Mouse (Mus musculus): ENCODE measurements around the gene Tex2.

GRCm38 (mm10) chr11:106546081-106546480 lies 67.1 kb downstream of the Tex2 start:
- TF ChIP-seq CTCF (IDR thresholded peaks at IDR 0.05; ENCODE audit: low read depth, low read length) (no peak), POLR2A (IDR thresholded peaks at IDR 0.05; ENCODE audit: borderline replicate concordance, low read depth, low read length) (no peak)
